Mouse (Mus musculus): Measurements from ENCODE around the gene Nav2.

Gene Nav2

DNA sequence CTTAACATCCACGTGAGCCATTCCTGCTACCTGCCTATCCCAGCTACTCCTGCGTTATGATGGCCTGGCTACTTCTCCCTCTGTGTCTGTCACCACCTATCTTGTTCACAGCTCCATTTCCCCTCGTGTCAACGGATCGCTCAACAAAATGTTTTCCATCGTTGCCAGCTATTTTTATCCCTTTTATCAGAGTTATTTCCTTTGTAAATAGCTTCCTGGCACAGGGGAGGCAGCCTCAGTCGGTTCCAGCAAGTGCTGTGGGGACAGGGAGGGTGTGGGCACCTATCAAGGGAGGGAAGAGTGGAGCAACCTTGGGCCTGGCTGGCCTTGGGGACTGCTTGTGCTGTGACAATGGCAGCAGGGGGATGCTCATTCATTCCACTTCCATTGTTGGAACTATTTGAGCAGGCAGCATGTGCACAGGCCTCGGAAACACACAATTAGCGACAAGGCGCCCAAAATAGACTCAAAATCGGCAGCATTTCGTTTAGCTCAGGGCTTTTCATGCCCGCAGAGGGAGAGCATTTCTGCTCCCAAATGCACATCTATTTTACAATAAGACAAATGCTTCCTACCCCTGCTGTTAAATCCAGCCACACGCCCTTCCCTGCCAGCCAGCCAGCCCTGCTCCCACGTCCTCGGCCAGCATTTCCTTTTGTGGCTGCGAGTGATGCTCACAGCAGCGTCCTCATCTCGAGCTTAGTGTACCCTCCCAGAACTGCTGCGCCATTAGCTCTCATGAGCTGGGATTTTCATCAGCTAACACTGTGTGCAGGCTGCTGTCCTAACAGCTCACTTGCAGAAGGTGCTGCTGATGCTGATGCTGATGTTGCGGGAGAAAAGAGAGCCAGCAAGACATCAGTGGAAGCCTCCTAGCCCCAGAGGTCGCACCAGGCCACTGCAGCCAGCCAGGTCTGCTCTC is 237.5 kb downstream of the Nav2 start:
- peak; percentile 48 to 69 for DNase-seq (ENCODE audit: inconsistent age in 2 of 2, low spot score in 1 of 2)

DNA sequence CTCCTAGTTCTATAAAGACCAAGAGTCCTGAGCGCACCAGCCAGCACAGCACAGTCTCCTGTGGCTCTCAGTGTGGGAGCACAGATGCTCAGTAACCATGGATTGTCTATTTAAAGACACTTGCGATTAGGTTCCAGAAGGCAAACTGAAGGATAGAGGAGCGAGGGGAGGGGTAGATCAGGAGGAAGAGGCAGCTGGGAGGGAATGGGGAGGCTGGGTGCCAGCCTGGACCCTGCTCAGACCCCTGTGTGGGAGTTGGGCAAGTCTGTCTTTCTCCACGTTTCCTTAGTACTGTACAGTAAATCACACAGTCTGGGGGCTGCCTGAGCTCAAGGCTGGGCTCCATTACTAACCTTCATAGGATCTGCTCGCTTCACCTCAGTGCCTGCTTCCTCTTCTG is 243.8 kb downstream of the Nav2 start:
- DNase-seq (ENCODE audit: inconsistent age in 2 of 2, low spot score in 1 of 2), result no peak

DNA sequence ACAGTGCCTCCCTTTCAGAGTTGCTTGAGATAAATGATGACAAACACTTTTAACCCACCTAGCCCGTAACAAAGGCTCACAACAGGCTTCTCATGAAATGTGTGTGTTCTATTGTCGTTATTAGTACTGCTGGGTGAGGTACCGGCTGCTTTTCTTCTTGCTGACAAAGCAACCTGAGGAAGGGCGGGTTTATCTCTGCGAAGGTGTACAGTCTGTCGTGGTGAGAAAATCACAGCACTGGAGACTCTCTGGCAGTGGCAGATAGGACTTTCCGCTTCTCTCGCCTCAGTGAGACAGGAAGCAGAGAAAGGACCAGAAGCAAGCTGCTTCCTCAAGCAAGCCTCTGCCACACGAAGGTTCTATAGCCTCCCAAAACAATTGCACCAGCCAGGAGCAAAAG is 244.2 kb downstream of the Nav2 start:
- DNase-seq (ENCODE audit: inconsistent age in 2 of 2, low spot score in 1 of 2), result no peak

DNA sequence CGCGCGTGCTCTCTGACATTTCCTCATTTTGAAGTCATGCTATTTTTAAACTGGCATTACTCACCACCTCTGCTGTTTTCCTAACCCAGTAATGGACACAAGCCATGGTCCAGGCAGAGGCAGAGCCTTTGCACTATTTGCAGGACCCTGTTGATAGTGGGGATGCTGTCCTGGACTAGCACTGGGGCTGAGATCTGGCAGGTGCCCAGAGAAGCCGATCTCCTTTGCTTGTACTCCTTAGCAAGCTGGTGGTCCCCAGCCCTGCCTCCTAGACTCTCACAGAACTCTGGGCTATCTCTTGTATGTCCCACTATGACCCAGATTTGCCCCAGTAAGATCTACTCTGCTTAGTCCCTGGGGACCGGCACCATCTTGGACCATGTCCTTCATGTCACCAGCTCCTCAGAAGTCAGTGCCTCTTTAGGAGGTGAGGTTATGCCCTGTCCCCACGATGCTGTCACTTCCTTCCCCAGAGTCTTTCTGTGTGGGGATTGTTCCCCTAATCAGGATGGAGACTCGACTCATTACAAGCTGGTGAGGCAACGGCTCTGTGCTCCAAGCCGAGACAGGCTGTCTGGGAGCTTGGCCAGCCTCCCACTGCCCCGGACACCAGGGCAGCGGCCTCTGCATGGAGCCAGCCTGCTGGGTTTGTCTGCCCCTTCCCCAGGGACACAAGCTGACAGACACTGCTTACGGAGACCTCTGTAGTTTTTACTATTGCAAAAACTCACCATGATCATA is 250.3 kb downstream of the Nav2 start:
- DNase-seq (ENCODE audit: inconsistent age in 2 of 2, low spot score in 1 of 2), result peak; percentile 18 to 60

DNA sequence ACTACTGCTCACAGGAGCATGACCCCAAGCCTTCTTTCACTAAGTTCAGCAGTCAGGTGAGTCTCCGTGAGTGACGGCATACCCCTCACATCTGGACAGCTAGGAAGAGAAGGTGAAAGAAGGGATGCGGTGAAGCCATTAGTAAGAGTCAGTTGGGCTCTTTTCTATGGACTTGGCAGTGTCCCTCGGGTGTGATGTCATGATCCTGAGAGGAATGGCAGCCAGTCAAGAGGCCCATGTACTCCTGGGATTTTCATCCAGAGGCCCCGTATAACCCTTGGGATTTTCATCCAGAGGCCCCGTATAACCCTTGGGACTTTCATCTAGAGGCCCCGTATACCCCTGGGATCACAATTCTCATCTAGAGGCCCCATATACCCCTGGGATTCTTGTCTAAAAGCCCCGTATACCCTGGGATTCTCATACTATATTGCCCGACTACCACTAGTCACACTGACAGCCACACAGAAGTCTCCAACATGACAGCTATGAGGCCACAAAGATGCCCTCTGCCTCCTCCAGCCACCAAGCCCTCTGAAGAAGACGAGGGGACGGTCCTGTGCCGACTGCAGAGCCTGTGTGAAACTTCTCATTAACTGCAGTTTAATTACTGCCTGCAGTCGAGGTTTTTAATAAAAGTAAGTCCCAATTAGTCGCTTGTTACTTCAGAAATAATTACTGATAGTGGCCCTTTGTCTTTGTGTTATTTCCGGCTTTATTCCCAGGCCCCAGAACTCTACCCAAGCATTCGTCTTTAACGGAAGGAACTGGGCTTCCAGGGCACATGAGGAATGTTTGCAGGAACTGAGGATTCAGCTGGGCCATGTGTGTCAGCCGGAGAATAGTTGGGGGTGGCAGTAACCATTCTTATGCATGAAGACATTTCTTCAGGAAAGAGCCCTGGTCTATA is 251.4 kb downstream of the Nav2 start:
- peak in 1 of 2 experiments; percentile 40 for DNase-seq (ENCODE audit: inconsistent age in 2 of 2, low spot score in 1 of 2)

DNA sequence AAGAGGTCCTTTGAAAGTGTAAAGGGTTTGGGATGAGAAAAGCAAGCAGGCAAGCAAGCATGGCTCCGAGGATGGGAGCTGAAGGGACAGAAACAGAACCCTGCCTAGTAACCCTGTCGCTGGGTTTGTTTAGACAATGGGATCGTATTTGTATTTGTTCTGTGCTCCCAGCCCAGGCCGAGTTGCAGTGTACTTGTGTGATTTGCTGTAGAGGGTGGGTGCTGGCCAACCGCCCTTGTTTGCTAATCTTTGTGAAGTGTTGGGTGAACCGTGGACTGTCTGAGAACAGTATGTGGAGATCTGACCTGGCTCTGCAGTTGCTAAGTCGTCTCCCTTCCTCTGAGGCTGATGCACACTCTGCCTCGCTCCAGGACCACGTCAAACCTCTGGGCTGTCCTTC is 253.6 kb downstream of the Nav2 start:
- DNase-seq (ENCODE audit: inconsistent age in 2 of 2, low spot score in 1 of 2), result no peak

DNA sequence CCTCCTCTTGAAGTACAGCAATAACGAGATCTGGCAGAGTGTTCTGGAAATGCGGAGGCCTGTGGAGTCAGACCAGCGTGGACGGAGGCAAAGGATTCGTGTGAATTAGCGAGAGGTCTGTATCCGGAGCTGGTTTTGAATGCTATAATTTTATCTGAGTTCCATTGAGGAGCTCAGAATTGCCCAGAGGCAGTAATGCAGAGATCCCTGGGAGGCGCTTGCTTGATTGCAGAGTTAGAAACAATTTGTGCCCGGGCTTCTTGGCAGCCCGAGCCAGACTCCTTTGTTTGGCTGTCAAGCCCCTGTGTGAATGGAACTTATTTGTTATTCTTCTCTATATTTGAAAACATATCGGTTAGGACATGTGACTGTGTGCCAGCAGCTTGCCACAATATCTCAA is 255.3 kb downstream of the Nav2 start:
- DNase-seq (ENCODE audit: inconsistent age in 2 of 2, low spot score in 1 of 2), result no peak

DNA sequence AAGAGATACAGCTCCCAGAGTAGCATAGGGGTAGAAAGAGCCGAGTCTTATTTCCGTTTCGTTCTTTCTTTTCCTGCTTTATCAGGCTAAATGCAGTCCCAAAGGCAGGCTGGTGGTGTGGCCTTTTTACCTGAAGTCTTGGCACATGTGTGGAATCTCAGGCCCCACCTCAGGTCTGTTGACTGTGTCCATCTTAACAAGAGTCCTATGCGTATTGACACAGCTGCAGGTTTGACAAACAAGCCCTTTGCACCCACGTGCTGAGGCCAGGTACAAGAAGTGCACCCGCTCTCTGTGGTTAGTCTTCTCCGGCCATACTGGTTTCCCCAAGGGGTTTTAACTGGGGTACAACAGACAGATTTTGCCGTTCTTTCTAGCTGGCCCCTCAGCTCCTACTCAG is 256.4 kb downstream of the Nav2 start:
- no peak for DNase-seq (ENCODE audit: inconsistent age in 2 of 2, low spot score in 1 of 2)

DNA sequence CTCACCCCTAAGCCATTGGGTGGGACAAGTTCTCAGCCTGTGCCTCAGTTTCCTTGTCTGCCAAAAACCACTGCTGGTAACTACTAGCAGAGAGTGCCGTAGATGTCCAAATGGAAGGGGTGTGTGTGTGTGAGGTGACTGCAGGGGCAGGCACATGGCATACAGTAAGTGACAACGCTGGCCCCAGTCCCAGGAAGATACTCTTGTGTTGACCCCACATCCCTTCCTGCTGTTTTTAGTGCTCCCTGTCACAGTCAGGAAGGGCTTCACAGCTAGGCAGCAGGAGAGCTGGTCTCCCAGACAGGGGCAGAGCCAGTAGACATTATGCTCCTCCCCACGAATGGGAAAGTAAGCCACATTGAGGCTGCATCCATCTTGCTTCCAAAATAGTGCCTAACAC is 264.4 kb downstream of the Nav2 start:
- DNase-seq (ENCODE audit: inconsistent age in 2 of 2, low spot score in 1 of 2), result peak; percentile 31 to 48

DNA sequence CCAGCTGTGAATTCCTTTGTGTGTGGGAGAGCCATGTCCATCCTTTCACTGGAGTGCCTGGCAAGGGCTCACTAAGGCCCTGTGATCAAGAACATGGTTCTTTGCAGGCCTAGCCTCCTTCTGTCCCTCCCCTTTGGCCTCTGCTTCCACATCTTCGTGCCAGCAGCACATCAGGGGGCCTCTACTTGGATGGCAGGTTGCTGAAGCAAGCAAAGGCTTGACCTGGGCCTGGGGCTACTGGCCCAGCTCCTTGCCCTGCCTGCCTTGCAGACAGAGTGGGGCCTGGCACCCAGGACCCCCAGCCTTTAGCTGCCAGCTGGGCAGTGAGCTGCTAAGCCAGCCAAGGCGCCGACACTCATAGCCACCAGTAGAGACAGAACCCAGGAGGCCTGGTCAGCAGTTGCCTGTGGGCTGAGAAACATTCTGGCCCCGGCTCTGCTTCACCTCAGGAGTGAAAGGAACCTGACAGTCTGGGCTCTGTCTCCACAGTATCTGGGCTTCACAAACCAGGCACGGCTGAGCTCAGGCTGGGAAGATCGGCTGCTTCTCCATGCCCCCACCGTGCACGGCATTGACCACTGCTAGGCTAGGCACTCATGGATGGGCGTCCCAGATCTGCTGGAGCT is 267.4 kb downstream of the Nav2 start:
- no peak for DNase-seq (ENCODE audit: inconsistent age in 2 of 2, low spot score in 1 of 2)

DNA sequence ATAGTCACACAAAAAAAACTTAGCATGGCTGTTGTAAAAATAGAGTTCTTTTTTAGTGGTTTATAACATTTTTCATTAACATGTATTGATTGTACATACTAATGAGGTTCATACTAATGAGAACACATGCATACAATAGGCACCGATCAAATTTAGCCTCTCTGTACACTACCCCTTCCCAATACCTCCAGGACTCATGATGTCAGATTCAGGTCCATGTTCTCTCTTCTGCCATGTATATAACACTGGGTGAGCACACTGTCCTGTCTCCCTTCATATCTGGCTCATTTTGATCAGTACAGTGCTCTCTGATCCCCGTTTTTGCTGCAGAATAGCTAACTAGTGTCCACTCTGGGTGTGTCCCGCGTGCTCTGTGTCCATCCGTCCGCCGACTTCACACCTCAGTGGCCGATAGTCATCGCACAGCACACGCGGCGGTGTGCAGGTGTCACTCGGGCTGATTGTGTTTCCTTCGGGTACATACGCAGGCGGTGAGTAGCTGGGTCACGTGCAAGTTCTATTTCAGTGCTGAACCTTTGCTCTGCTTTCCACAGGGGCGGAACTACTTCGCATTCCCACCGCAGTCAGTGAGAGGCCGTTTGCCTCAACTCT is 268.2 kb downstream of the Nav2 start:
- DNase-seq (ENCODE audit: inconsistent age in 2 of 2, low spot score in 1 of 2), result no peak

DNA sequence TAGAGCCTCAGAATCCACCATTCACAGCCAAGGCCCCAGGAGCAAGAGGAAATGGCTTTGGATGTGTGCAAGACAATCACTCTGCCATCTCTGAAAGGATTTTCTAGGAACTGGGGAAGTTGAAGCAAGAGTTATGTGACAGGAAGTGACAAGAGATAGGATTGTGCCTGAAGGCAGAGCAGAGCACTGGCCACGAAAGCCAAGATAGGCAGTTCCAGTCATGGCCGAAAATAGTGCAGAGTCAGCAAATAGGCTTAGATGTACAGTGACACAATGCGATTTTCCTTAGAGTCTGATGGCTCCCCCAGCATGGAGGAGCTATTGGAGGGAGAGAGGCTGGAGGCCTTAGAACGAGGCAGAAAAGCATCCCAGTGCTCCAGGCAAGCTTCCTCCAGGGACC is 269.7 kb downstream of the Nav2 start:
- no peak for DNase-seq (ENCODE audit: inconsistent age in 2 of 2, low spot score in 1 of 2)

DNA sequence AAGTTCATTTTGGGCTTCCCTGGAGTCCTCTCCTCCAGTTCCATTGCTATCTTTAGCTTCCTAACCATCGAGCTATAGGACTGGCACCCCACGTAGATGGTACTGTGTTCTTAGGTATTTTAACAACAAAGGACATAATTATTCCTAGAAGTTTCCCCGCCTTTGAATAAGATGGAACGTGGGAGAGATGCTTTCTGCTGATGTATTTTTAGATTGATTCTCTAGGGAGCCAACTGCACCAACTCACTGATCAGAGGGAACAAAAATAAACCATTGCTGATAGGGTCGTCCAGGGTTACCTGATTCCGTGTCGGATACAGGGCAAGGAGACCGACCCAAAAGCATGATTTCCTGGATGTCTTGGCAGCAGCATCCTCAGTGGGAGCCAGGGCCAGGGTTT is 272.5 kb downstream of the Nav2 start:
- no peak for DNase-seq (ENCODE audit: inconsistent age in 2 of 2, low spot score in 1 of 2)

DNA sequence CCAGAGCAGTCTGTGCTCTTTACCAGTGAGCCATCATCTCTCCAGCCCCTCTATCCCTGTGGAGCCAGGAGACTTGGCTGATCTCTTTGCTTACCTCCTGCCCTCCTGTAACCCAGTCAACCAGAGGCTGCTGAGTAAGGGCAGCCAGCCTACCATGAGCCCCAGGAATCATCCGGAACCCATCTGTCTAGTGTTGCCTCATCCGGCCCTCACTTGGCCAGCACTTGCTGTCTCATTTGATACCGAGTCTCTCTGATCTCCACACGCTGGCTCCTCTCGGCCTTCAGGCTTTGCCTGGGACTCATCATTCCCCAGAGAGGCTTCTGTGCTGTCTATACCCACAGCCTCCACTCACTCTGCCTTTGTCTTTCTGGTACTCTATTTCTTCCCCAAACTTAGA is 273.9 kb downstream of the Nav2 start:
- DNase-seq (ENCODE audit: inconsistent age in 2 of 2, low spot score in 1 of 2), result no peak

DNA sequence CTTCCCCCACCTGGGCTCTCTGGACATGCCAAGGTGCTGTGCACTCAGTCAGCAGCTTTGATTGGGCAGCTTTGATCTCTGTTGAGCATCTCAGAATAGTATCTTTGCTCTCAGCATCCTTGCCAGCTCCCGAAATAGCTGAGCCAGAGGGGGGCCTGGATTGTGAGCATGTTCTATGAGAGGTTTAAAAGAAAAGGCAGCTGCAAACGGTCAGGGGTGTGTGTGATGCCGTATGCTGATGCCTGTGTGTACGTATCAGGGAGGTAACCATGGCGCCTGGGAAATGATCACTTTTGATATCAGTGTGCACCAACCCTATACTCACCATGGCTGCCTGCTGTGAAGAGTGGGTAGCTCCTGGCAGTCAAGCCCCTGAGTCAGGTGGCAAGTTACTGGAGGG is 275.2 kb downstream of the Nav2 start:
- no peak for DNase-seq (ENCODE audit: inconsistent age in 2 of 2, low spot score in 1 of 2)

DNA sequence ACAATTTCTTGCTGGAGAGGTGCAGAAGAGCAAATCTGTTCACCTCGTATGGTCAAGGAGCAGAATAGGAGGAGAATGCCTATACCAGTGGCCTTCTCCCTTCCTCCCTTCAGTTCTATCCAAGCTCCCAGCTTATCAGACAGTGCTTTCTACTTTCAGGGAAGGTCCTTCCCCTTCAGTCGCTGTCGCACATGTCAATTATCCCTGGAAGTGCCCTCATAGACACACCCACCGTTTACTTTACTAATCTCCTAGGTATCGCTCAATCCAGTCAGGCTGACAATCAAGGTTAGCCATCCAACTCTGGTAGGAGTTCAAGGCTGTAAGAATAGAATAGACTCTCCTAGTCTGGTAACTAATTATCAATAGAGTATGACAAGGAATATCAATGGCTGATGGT is 277.5 kb downstream of the Nav2 start:
- no peak for DNase-seq (ENCODE audit: inconsistent age in 2 of 2, low spot score in 1 of 2)

DNA sequence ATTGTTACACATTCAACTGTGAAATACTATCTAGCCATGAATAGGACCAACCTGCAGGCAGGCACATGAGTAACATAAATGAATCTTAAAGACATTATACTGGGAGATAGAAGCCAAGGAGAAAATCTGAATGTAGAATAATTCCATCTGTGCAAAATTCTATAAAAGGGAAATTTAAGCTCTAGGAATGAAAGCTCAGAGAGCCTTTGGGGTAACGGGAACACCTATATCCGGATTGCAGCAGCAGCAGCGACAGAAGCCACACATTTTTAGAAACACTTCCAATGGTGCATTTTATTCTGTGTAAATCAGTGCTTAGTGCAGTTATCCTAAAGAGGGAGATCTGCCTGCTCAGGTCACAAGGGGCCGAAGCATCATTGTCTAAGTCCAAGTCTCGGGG is 280.8 kb downstream of the Nav2 start:
- DNase-seq (ENCODE audit: inconsistent age in 2 of 2, low spot score in 1 of 2), result no peak

DNA sequence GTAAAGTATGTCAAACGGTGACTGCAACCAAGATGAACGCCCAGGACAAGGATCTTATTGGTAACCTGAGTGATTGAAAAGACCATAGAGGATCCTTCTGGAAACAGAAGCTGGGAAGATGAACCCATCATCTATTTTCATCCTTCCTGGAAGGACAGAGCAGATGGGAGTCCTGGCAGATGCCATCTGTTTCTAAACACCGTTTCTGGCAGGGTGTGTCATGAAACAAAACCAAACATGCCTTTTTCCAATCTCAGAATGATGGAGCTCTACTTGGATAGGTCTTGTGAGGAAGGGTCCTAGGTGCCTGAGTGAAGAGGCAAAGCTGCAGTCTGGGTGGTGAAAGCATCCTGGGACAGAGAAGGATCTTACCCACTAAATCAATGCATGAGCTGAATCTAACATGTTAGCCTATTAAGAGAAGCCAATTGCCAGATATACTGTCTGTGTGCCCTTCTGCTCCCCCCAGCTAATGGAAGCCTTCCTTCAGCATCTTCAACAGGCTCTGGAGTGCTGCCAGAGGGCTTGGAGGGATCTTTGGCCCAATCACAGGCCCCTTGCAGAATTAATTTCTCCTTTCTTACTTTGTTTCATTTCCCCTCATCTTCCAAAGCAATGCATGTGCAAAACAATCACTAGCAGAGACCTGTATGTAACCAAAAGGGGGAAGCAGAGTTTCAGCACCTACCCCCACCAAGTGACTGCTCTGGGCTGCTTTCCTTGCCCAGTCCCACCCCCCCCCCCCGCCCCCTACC is 281.9 kb downstream of the Nav2 start:
- DNase-seq (ENCODE audit: inconsistent age in 2 of 2, low spot score in 1 of 2), result no peak

DNA sequence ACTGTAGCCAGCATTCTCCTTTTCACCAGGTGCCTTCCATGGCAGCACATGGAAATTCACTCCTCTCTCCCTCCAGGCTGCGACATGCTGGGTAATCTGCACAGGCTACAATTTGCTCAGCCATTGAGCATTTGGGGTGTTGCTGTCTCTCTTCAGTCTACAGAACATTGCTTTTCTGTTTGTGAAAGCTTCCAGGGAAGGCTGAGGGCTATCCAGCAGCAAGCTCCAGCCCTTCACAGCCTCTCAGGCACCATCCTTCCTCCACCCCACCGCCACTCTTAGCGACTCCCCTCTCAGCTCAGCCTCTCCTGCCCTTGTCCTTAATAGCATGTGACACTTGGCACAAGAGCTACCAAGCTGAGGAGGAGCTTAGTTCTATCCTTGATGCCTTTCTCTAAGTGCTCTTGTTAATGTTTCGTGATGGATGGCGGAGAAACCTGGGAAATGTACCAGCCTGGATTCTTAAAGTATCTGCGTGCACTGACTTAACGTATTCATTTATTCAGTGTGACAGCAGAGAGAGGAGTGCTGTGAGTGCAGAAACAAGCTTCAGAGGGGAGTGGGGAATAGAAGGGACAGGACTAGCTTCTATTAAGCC is 282.7 kb downstream of the Nav2 start:
- DNase-seq (ENCODE audit: inconsistent age in 2 of 2, low spot score in 1 of 2), result no peak

All from adrenal gland, adult (tissue).